Mouse (Mus musculus) embryonic fibroblast, embryonic 13.5 days (primary cell): ENCODE measurements around the gene Poldip3.

Experiments
- CTCF ChIP-seq: IDR thresholded peaks from 2 replicates; pipeline ENCODE4 v1.5.1; 2011; ENCODE audit warnings: mild to moderate bottlenecking, control low read depth, low read length, moderate library complexity, borderline replicate concordance; ENCODE audit not compliant: insufficient read depth
- POLR2A ChIP-seq: IDR thresholded peaks from 2 replicates; pipeline ENCODE4 v1.6.1; 2011; ENCODE audit warnings: low read depth, mild to moderate bottlenecking, control low read depth, low read length, moderate library complexity

- no peak for TF ChIP-seq POLR2A
- TF ChIP-seq CTCF = no peak
Observed at GRCm38 (mm10) chr15:83089429-83089605, 59.9 kb downstream of the Poldip3 start, which contains the start of gene Serhl.
